Mouse (Mus musculus) thymus, adult 2 months (tissue): Measurements from ENCODE around the gene Clasp1.

Experiments used
- CTCF ChIP-seq: fragments of 200-500 bp; IDR thresholded peaks from 2 replicates; pipeline ENCODE4 v1.5.1; 2012; ENCODE audit warnings: mild to moderate bottlenecking, control low read depth, low read length, moderate library complexity, borderline replicate concordance; ENCODE audit not compliant: control insufficient read depth, poor library complexity, insufficient read depth; ENCODE audit errors: extremely low read depth
- POLR2A ChIP-seq: fragments of 200-500 bp; IDR thresholded peaks from 2 replicates; pipeline ENCODE4 v1.6.1; 2012; ENCODE audit warnings: mild to moderate bottlenecking, low read length, control low read depth, moderate library complexity; ENCODE audit not compliant: control insufficient read depth, poor library complexity, insufficient read depth; ENCODE audit errors: extremely low read depth

DNA sequence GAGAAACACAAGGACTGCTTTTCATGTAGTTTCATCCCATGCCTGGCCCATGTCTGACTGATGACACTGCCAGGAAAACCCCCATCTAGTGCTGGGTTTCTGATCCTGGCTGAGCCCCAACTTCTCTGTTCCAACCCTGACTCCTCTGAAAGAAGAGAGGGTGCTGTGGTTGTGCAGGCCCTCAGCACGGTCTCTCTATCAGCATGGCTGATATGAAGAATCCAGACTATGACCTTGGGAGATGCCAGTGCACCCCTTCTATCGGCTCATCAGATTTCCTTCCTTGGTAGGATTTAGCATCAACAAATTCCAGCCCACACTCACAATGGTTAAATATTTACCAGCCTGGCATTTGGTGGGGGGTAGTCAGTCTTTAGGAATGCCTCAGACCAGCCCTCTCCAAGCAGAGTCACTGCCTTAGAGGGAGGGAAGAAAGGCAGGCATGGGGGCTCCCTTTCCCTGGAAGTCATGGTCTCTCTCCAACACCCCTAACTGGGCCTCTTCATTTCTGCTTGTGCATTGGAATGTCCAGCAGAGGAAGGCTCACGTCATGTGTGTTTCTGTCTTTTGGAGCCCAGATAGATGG, 272.1 kb downstream of the Clasp1 start:
- TF ChIP-seq CTCF (no peak), POLR2A (no peak)
